Mouse (Mus musculus) right cerebral cortex, postnatal 14 days (tissue): ENCODE measurements around the gene Pinlyp.
"Not testable (repeated sequence)": the region's sequence is repeated elsewhere in the genome, so short reads cannot be mapped to it uniquely, and the experiment has no call there.

Source experiments
- DNase-seq: peaks from one replicate; pipeline ENCODE4 v3.0.0; 2022

The Pinlyp gene

DNA sequence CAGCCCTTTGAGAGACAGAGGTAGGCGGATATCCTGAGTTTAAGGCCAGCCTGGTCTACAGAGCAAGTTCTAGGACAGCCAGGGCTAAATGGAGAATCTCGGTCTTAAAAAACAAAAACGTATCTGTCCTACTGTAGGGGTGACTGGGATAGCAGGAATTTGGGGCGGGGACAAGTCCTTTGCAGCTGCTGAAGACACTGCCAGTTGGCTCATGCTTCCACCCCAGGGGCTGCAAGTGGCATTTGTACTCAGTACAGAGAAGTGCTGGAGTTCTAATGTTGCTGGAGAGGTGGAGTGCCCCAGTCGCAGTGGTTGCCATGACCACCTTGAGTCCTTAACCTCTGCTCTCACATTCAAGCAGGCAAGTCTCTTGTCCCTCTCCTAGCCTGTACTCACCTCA, 23.1 kb downstream of the Pinlyp start:
- DNase-seq: no peak

DNA sequence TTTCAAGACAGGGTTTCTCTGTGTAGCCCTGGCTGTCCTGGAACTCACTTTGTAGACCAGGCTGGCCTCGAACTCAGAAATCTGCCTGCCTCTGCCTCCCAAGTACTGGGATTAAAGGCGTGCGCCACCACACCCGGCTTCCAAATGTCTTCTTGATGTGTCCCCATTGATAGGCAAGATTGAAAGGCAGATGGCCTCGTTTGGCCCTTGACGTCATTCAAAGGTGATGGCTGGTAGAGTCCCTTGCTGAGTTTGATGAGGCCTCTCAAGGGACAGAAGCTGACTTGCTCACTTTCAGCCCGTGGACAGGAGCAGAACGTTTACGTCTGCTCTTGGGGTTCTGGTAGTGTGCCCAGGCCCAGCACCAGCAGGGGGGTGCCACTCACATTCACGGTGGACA, 25.9 kb downstream of the Pinlyp start:
- DNase-seq: not testable (repeated sequence)

DNA sequence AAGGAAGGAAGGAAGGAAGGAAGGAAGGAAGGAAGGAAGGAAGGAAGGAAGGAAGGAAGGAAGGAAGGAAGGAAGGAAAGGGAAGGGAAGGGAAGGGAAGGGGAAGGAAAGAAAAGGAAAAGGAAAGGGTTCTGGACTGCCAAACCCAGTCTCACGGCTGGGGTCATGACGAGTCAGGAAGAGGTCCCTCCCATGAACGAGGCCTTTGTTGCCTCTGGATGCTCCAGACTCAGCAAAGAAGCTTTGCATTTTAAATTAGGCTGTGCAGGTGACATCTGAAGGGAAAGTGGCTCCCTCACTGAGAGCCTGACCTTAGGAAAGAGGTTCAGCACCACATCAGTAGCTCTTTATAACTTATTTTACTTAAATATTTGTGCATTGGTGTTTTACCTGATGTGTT, 26.8 kb downstream of the Pinlyp start:
- DNase-seq: no peak

DNA sequence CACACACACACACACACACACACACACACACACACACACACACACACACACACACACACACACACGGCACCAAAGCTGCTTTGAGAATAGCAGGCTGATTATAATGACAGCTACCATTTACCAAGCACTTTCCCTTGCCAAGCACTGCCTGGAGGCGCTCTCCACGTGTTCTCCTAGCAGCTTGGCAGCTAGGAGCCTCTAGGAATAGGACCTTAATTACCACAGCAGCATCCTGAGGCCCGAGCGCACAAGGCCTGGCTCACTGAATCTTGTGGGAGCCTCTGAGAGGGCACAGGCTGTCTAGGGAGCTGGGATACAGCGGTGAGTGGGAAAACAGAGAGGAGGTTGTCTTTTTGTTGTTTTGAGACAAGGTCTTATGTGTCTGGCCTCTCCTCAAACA, 28.3 kb downstream of the Pinlyp start:
- peak; percentile 52 for DNase-seq

DNA sequence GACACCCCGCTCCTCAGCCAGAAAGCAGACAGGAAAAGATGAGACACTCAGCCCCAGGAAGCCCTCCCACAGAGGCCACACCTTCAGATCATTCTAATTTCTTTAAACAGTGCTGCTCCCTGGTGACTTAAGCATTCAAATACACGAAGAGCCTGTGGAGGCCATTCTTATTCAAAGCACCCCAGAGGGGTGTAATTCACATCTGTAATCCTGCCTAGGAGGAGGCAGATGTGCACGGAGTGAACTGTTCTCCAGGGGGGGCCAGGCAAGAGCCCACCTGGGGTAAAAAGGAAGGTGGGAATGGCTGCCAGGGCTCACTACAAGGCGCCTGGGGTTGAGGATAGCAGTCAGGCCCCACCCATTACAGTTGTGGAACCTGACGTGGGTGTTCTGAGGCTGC, 28.8 kb downstream of the Pinlyp start:
- DNase-seq: no peak

DNA sequence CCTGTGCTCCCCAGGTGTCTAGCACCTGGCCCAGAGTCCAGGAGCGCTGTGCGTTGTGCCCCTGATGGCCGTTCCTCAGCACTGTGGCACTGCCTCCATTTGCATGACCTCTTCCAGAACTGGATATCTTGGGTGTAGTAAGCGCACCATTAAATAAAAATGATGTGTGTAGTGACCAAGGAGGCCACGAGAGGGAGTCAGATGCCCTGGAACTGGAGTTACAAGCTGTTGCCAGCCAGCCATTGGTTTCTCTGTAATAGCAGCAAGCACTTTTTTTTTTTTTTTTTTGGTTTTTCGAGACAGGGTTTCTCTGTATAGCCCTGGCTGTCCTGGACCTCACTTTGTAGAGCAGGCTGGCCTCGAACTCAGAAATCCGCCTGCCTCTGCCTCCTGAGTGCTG, 29.6 kb downstream of the Pinlyp start:
- peak; percentile 58 for DNase-seq

DNA sequence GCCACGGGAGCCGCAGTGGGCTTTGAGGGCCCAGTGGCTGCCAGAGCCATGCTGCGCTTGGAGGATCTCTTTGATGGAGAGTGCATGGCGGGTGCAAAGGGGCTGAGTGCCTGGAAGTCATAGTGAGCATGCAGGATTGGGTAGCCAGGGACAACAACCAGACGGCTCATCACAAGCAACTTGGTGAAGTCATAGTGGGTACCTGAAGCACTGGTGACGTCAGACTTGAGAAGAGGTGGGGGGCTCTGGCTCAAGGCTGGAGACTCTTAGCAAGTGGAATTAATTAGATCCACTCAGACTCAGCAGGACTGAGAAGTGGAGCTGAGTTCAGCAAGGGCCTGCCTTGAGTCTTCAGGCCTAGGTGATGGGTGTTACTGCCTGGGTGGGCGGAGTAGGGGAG, 33.6 kb downstream of the Pinlyp start, which contains the start of gene AC161166.1:
Gene AC161166.1, minus strand, starts transcription at position 101 of the 400 bp plus-strand sequence.
- no peak for DNase-seq

DNA sequence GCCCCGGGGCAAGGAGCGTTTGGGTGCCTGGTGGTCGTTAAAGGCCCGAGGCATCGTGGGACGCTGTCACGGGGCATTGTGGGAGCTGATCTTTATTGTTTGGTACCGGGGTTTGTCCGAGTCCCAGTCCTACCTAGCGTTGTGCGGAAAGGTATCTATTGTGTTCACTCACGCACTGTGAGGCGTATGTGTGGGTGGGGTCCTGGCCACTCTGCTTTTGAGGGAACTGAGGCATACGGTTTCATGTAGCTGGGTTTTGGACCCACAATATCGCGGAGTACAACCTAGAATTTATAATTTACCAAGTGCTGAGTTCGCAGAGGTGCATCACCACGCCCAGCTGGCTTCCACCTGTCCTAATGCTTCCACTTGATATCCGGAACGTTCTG, 38.2 kb downstream of the Pinlyp start:
- no peak for DNase-seq

DNA sequence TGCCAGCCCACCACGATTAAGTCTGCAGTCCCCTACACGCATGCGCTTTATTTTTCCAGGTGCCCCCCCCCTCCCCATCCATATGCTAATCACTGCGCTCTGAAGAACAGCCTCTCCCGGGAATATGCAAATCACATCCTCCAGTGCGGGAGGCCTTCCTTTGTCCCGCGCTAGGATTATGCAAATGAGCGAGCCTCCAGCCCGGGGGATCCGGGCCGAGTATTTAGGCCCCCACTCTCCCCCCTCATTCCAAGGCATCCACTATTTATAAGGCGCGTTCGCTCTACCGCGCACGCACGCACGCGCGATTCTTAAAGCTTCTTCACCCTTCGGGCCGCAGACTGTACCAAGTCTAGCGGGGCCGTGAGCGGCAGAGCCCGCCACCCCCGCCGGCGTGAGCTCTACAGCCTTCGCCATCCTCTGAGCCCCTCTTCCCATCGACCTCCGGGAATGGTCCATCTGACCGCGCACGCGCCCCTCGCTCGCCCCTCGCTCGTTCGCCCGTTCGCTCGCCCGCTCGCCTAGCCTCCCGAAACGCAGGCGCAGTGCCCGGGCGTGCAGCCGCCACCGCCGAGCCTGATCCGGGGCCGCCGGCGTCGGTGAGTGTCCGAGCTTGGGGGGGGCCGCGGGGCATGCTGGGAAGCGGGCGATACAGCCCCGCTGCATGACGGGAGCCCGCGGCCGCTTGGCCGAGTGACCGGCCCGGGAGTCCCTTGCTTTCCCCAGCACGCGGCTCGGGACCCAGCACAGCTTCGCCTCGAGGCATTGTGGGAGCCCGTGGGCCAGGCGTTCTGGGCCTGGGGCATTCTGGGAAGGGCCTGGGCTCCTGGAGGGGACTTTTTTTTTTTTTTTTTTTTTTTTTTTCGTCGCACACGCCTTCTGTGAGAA, 38.8 kb downstream of the Pinlyp start, which contains the start of gene Zfp428:
Gene Zfp428, plus strand, starts transcription at position 169 of the 888 bp plus-strand sequence.
- peak; percentile 84 for DNase-seq

DNA sequence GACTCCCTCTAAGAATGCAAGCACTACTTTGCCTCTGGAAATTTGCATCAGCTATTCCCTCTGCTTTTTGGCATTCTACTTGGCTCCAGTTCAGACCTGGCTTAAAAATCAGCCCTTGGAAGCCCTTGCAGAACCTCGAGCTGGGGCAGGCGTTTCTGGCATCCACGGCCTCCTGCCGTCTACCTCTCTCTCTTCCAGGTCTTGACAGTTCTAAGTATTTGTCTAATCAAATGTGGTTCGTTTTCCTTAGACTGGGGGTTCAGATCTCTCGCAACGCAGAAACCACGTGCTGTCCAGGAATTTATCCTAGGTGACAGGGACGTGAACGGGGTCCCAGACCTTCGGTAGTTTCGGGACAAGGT, 39.5 kb downstream of the Pinlyp start:
- DNase-seq: no peak

DNA sequence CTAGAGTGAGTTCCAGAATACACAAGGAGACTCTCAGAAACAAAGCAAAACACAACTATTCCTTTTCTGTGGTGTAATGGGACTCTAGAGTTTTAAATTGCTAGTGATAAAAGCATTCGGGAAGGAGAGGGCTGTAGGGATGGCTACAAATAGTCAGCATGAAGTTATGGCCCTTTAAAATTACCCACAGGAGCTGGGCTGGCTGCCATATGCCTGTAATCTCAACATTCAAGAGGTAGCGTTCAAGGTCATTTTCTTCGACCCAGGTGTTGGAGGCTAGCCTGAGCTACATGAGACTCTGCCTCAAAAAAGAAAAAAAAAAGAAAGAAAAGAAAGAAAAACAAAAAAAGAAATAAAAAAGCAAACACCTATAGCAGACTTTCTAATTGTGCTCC, 39.9 kb downstream of the Pinlyp start:
- no peak for DNase-seq

DNA sequence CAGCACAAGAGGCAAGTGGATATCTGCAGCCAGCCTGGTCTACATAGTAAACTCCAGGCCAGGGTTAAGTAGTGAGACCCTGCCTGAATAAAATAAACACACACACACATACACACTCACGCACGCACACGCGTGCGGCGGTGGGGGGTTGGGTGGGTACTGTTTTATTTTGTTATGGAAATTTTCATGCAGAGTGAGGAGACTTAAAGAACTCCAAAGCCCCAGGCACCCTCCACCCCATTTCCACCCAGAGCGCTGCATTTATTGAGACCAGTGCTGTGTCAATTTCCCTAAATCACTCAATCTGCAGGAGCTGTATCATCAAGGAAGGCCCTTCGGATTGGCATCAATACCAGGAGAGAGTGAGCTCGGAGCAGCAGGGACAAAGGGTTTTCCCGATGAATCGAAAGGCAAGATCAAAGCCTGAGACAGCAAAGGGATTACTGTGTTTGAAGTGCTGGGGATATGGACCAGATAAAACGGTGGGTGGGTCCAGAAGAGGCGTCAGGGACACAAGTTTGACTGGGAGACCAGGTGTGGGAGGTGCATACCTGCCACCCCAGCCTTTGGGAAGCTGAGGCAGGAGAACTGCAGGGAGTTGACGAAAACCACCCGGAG, 40.4 kb downstream of the Pinlyp start:
- DNase-seq: no peak

DNA sequence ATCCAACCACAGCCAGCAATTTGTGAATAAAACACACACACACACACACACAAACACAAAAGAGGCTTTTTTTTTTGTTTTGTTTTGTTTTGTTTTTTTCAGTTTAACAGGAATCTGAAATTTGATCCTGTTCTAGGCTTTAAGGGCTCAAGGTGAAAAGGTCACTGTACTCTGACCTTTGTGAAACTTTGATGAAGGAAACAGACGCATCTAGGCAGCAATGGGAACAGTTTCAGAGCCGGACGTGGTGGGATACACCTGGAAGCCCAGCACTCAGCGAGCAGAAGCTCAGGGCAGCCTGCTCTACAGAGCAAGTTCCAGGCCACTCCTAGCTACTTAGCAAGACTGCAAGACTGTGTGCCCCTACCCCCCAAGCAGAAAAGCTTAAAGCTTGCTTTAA, 41.0 kb downstream of the Pinlyp start:
- DNase-seq: no peak

DNA sequence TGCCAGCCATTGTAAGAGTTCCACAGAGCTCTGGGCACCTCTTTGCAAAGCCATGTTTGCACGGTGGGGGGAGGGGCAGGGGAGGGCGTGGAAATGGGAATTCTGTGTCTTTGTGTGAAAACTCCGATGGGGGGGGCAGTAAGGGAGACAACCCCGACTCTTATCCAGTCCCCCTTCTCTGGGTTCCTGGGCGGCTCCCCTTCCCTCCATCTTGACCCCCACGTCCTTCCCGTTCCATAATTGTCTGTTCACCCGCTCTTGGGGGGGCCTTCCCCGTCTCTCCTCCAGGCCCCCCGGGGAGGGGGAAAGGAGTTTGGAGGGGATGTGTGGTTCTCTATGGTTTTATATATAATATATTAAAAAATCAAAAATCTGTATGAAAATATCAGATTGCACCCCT, 41.9 kb downstream of the Pinlyp start:
- DNase-seq: no peak

DNA sequence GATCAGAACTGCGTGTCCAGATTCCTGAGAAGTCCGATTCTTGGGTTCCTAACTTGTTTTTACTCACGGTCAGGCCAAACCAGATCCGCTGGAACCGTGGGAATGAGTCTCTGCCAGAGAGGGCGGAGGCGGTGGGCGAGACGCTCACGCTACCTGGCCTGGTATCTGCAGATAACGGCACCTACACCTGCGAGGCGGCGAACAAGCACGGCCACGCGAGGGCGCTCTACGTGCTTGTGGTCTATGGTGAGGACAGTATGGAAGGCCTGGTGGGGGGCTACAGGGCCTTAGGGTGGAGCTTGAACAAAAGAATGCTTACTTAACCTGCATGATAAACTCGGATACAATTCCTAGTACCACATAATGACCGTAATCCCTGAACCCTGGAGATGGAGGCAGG, 44.4 kb downstream of the Pinlyp start:
- DNase-seq: no peak

DNA sequence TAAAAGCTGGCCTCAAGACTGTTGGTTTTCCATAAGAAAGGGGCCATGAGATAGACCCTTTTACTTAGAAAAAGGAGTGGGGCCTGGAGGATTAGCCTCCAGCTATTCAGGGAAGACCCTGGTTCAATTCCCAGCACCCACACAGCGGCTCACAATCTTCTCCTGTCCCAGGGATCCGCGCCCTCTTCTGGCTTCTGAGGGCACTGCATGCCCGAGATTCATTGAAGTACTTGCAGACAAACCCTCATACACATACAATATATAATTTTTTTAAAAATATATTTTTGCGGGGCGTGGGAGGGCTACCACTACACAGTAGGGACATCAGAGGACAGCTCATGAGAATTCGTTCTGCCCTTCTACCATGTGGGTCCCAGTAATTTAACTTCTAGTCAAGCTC, 45.0 kb downstream of the Pinlyp start:
- DNase-seq: peak; percentile 66

DNA sequence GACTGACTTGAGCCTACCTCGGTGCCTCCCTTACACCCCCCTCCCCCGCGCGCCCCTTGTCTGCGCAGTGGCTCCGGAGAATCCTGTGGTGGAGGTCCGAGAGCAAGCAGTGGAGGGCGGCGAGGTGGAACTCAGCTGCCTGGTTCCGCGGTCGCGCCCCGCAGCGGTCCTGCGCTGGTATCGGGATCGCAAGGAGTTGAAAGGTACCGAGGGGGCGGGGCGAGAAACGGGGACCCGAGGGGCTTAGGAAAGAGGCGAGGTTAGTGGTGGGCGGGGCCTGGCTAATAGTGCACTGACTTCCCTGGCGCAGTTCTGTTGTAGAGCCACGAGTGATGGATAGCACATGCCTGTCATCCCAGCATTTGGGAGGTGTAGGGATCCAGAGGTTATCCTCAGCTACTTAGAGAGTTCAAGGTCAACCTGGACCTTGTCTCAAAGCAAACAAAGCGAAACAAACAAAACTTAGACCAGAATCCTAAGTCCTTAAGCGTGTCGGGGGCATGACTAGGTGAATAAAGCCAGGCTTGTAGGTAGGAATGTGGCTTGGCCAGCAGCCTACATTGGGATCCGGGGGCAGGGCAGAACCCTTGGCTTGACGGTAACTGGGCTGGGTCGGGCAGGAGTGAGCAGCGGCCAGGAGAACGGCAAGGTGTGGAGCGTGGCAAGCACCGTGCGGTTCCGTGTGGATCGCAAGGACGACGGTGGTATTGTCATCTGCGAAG, 45.9 kb downstream of the Pinlyp start:
- no peak for DNase-seq
